Mouse (Mus musculus): Measurements from ENCODE around the gene Tpi1. TPM values are rescaled to one million over a fixed set of nuclear protein-coding genes. Genes with fewer than 3 reads are reported as not detected.
"Not testable (repeated sequence)": the region's sequence is repeated elsewhere in the genome, so short reads cannot be mapped to it uniquely, and the experiment has no call there.

Gene Tpi1
- total RNA-seq, 2 experiments from 2014 or later, result 17.9 to 64.1 TPM

DNA sequence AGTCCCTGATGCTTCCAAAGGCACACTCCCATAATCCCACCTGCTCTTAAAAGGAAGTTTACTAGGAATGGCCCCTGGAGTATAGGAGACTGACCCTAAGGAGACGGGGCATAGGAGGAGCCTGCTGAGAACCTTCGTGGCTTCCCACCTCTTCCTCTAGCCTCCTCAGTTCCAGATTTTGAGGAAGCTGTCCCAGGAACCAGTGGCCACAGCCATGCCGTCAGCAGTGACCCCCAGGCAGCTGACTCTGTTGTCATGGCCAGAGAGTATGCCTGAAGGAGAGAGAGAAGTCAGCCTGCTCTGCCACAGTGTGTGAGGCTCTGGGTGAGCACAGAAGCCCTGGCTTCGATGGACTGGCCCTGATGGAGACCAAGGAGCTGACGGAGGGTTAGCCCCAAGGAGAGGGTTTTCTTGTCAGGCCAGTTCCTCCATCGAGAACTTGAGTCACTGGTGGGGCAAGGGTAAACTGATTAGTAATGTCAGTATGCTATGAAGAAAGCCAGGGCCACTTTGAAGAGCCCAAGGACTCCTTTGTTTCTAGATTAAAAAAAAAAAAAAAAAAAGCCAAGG, 20.5 kb upstream of the Tpi1 start:
- no peak for ATAC-seq (replicated peaks; ENCODE audit: low FRiP score, poor library complexity, severe bottlenecking)

- no peak for ATAC-seq (replicated peaks; ENCODE audit: low FRiP score, poor library complexity, severe bottlenecking)
Measured at GRCm38 (mm10) chr6:124831649-124832048, 17.6 kb upstream of the Tpi1 start.

DNA sequence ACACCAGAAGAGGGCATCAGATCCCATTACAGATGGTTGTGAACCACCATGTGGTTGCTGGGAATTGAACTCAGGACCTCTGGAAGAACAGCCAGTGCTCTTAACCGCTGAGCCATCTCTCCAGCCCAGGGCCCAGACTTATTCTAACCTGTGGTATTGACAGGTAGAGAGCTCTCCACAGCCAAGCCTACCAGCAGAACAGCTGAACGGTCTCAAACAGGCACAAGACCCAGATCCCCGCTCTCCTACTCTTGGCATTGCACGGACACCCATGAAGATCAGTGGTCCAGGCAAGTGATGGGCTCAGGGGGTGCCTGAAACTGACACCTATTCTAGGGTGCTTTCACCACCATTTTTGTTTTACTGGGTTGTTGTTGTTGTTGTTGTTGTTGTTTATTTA, 17.1 kb upstream of the Tpi1 start:
- not testable (repeated sequence) for ATAC-seq (replicated peaks; ENCODE audit: low FRiP score, poor library complexity, severe bottlenecking)

DNA sequence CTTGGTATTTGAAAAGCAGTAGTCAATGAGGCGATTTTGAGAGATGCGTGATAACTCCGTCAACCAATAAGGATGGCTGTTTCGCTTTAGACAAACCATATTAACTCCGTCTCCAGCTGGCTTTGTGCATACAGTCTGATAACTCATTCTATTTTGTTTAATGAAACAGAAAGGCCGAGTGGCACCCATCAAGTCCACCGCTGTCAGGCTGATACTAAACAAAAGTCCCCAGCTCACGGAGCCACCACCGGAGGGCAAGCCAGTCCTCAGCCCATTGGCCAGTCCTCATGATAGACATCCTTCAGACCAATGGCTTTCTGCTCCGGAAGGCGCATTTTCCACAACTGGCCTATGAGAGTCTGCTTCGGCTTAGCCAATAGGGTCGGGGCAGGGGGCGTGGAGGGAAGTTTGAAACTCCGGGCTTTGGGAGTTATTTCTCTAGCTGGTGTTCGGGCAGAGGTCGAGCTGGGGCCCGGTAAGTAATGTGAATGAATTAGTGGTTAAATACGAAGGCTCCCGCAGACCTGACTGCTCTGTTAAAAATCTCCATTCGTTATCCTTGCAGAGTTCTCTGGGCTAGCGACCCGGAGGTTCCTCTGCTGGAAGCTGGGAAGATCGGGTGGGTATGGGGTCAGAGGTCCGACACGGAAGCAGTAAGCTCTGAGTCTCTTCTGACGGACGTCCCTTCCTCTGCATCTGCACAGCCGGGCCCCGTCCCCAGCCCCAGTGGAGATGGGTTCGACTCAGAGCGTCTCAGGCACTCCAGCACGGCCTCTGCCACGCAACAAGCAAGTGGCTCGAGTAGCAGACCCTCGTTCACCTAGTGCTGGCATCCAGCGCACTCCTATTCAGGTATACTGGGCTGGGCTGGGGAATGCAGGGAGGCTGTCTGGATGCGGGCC, 16.0 kb upstream of the Tpi1 start:
- ATAC-seq (replicated peaks; ENCODE audit: low FRiP score, poor library complexity, severe bottlenecking), result peak; percentile 73

GRCm38 (mm10) chr6:124828868-124829798, 15.0 kb upstream of the Tpi1 start, which contains the start of the genes Usp5 and Cdca3:
Gene Usp5, minus strand, starts transcription at chr6:124829484.
Gene Cdca3, plus strand, starts transcription at chr6:124829547.
- ATAC-seq (replicated peaks; ENCODE audit: low FRiP score, poor library complexity, severe bottlenecking), result peak; percentile 80

GRCm38 (mm10) chr6:124828101-124828592, 14.1 kb upstream of the Tpi1 start:
- ATAC-seq (replicated peaks; ENCODE audit: low FRiP score, poor library complexity, severe bottlenecking), result no peak

DNA sequence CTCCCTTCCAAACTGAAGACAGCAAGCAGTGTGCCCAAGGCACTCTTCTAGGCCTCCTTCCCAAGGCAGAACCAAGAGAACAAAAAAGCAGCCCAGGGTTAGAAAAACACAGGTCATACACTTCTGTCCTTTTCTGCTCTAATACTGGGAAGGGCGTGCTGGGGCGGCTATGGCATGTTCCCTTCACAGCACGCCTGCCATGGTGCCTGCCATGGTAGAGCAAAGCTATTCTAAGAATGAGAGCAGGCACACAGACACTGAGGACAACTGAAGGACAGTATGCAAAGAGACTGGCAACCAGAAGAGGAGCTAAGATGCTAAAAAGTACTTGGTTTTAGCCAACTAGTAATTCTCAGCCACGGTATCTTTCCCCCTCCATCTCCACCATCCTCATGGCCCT, 8.0 kb upstream of the Tpi1 start:
- ATAC-seq (replicated peaks; ENCODE audit: low FRiP score, poor library complexity, severe bottlenecking), result no peak

- no peak for ATAC-seq (replicated peaks; ENCODE audit: low FRiP score, poor library complexity, severe bottlenecking)
Measured at GRCm38 (mm10) chr6:124820891-124821290, 6.8 kb upstream of the Tpi1 start.

DNA sequence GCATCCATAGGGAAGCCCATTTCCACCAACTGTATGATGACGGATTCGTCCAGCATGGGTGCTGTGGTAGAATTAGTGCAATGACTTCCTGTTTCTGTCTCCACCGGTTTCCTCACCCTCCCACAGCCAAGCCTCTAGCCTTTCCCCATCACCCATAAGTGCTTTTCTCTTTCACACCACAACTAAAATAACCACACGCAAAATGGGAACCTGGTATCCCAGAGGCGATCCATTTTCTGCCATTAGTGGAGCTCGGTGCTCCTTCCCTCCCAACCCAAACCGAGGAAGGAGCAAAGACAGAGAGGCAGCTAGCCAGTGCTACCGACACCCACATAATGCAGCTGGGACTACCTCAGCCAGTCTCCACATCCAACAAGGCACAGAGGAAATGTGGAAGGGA, 3.9 kb upstream of the Tpi1 start:
- no peak for ATAC-seq (replicated peaks; ENCODE audit: low FRiP score, poor library complexity, severe bottlenecking)

DNA sequence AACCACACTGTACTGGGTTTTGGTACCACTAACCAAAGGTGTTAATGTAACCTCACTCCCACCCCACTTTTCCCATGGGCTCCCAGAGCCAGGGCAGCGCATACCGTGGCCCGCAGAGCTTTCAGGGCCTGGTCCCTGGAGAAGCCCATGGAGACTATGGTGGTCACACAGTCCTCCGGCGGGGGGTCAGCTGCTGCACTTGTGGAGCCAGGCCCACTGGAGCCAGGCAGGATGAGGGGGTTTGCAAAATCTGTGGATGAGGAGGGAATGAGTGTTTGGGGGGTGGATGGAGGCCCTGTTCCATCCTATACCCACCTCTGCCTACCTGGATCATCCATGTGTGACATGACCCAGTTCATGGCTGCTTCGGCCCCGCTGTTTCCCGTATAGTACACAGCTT, 3.5 kb upstream of the Tpi1 start:
- ATAC-seq (replicated peaks; ENCODE audit: low FRiP score, poor library complexity, severe bottlenecking), result no peak

- no peak for ATAC-seq (replicated peaks; ENCODE audit: low FRiP score, poor library complexity, severe bottlenecking)
Measured at GRCm38 (mm10) chr6:124817125-124817524, 3.0 kb upstream of the Tpi1 start.

GRCm38 (mm10) chr6:124816611-124817010, 2.5 kb upstream of the Tpi1 start:
- no peak for ATAC-seq (replicated peaks; ENCODE audit: low FRiP score, poor library complexity, severe bottlenecking)

- no peak for ATAC-seq (replicated peaks; ENCODE audit: low FRiP score, poor library complexity, severe bottlenecking)
Measured at GRCm38 (mm10) chr6:124814858-124815774, 1.0 kb upstream of the Tpi1 start.

- ATAC-seq (replicated peaks; ENCODE audit: low FRiP score, poor library complexity, severe bottlenecking), result peak; percentile 13
Measured at GRCm38 (mm10) chr6:124814448-124814847, 352 bp upstream of the Tpi1 start.

DNA sequence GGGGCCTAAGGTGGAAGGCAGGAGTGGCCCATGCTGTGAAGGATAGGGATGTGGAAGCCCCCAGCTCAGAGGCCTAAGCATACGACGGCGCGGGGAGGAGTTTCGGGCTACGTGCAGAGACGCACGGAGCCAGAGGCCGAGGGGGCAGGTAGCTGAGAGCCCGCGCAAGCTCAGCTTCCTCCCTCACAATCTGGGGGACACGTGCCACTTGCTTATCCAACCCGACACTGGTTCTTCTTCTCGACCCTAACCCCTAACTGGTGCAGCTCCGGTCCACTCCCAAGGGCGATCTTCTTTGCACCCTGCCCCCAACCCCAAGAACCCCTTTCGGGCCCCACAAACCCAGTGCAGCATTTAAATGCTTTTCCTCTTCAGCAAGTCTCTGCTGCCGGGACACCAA, 600 bp downstream of the Tpi1 start:
- peak; percentile 30 for ATAC-seq (replicated peaks; ENCODE audit: low FRiP score, poor library complexity, severe bottlenecking)

DNA sequence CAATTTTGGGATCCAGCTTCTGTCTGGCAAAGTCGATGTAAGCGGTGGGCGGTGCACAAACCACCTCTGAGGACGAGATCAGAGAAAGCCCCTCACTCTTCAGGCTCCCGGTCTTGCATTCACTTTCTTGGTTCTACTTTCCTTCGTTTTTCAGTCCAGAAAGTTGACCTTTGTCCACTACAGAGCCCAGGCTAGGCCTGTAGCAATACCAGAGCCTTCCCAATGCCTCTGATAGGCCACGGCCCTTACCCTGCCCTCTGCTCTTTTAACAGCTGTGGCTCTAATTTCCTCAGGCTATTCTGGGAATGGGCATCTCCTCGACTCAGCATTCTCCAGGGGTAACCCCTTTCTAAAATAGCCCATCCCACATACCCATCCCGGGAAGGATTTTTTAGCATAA, 1.2 kb downstream of the Tpi1 start:
- no peak for ATAC-seq (replicated peaks; ENCODE audit: low FRiP score, poor library complexity, severe bottlenecking)

DNA sequence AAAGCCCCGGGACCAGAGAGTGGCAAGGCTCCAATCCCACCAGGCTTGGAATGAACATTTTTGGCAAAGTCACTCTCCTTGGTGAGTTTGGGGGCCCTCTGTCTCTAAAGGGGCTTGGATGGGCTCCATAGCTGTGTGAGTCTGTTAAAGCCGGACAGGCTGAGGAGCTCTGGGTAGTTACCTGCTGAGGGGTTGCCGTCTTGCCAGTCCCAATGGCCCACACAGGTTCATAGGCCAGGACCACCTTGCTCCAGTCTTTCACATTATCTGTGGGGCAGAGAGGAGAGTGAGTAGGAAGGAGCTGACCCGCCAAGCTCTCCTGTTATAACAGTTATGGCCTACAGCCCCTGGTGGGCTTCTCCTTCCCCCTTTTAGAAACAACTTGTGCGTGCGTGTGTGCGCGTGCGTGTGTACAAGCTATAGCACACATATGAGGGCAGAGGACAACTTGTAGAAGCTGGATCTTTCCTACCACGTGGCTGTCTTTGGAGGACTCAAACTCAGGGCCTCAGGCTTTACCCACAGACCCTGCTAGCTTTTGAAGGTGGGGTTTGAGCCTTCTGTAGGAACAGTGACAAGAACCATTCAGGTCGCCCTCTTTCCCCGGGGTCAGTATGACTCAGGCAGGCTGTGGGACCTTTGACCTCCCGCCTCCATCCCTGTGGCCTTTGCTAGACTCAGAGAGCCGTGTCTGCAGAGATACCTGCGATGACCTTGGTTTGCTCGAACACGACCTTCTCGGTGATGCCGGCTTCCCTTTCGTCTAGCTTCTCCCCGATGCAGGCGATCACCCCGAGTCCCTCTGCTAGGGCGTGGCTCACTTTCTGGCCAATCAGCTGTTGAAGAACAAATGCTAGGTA, 2.2 kb downstream of the Tpi1 start:
- no peak for ATAC-seq (replicated peaks; ENCODE audit: low FRiP score, poor library complexity, severe bottlenecking)

DNA sequence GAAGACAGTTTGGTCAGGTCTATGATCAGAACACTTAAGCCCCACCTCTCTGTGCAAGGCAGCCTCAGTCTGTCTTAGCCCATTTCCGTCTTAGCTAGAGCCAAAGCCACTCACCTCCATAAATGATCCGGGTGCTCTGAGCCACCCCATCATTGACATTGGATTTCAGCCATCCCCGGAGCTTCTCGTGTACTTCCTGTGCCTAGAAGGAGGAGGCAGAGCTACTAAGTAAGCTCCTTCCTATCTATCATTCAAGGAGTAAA, 2.8 kb downstream of the Tpi1 start:
- ATAC-seq (replicated peaks; ENCODE audit: low FRiP score, poor library complexity, severe bottlenecking), result no peak

Data from erythroid progenitor cell, adult 5-6 weeks (primary cell).